Mouse (Mus musculus) erythroblast, embryonic 14.5 days (primary cell): ENCODE measurements around the gene Scel. TPM values are rescaled to one million over a fixed set of nuclear protein-coding genes. Genes with fewer than 3 reads are reported as not detected.

Experiments
- H3K27me3 ChIP-seq: 2 replicates; pipeline ENCODE4 v1.6.1; 2012; ENCODE audit warnings: inconsistent platforms; ENCODE audit not compliant: control insufficient read depth
- H3K36me3 ChIP-seq: 2 replicates; pipeline ENCODE4 v1.6.1; 2012; ENCODE audit warnings: mild to moderate bottlenecking, inconsistent platforms; ENCODE audit not compliant: control insufficient read depth
- H3K4me1 ChIP-seq: 2 replicates; pipeline ENCODE4 v1.6.1; 2012; ENCODE audit warnings: inconsistent platforms; ENCODE audit not compliant: control insufficient read depth
- H3K4me3 ChIP-seq: replicated peaks from 2 replicates; pipeline ENCODE3; 2012; ENCODE audit warnings: moderate library complexity, mild to moderate bottlenecking, inconsistent platforms
- H3K9me3 ChIP-seq: 2 replicates; pipeline ENCODE4 v1.6.1; 2012; ENCODE audit warnings: low read length, inconsistent platforms, mixed read lengths; ENCODE audit not compliant: control insufficient read depth
- GATA1 ChIP-seq: IDR thresholded peaks from 2 replicates; pipeline ENCODE4 v1.6.1; 2012; ENCODE audit warnings: low read length, inconsistent platforms, mixed read lengths
- TAL1 ChIP-seq: IDR thresholded peaks from 3 replicates; pipeline ENCODE4 v1.6.1; 2012; ENCODE audit warnings: low read length, inconsistent platforms, mixed read lengths
- polyA plus RNA-seq: library from polyadenylated mRNA; stranded (reverse); fragments of >175 nt; gene quantifications from 2 replicates; pipeline ENCODE4 v1.2.3, GENCODE M21; 2012

Gene Scel
- polyA plus RNA-seq, 1 experiment, result not detected

GRCm38 (mm10) chr14:103651106-103651505, 138.0 kb downstream of the Scel start:
- TF ChIP-seq TAL1 (no peak), GATA1 (no peak)
- Histone ChIP-seq H3K36me3 (no peaks in the 10 kb centered on the region), H3K4me1 (peaks cover 10% of the 10 kb centered on the region), H3K27me3 (peaks cover 35% of the 10 kb centered on the region), H3K4me3 (peak overlapping the region; percentile 55), H3K9me3 (no peaks in the 10 kb centered on the region)

GRCm38 (mm10) chr14:103651562-103651961, 138.4 kb downstream of the Scel start:
- Histone ChIP-seq H3K4me3 (no peak overlapping the region), H3K9me3 (no peaks in the 10 kb centered on the region), H3K4me1 (peaks cover 10% of the 10 kb centered on the region), H3K27me3 (peaks cover 35% of the 10 kb centered on the region), H3K36me3 (no peaks in the 10 kb centered on the region)
- no peak for TF ChIP-seq GATA1
- TF ChIP-seq TAL1, result no peak

- Histone ChIP-seq H3K27me3 (peaks cover 35% of the 10 kb centered on the region), H3K9me3 (no peaks in the 10 kb centered on the region), H3K4me3 (no peak overlapping the region), H3K4me1 (peaks cover 10% of the 10 kb centered on the region), H3K36me3 (no peaks in the 10 kb centered on the region)
- no peak for TF ChIP-seq TAL1
- TF ChIP-seq GATA1, result no peak
Observed at GRCm38 (mm10) chr14:103652524-103652923, 139.4 kb downstream of the Scel start.

- no peaks in the 10 kb centered on the region for H3K9me3 ChIP-seq
- TF ChIP-seq TAL1 (no peak), GATA1 (no peak)
- H3K4me3 ChIP-seq, result no peak overlapping the region
- peaks cover 31% of the 10 kb centered on the region for H3K27me3 ChIP-seq
- no peaks in the 10 kb centered on the region for H3K36me3 ChIP-seq
- peaks cover 10% of the 10 kb centered on the region for H3K4me1 ChIP-seq
Observed at GRCm38 (mm10) chr14:103653800-103654199, 140.7 kb downstream of the Scel start.

GRCm38 (mm10) chr14:103655448-103655847, 142.3 kb downstream of the Scel start:
- peaks cover 16% of the 10 kb centered on the region for H3K27me3 ChIP-seq
- no peaks in the 10 kb centered on the region for H3K9me3 ChIP-seq
- TF ChIP-seq TAL1, result no peak
- TF ChIP-seq GATA1, result no peak
- no peaks in the 10 kb centered on the region for H3K36me3 ChIP-seq
- H3K4me1 ChIP-seq, result peaks cover 4% of the 10 kb centered on the region
- H3K4me3 ChIP-seq, result no peak overlapping the region

GRCm38 (mm10) chr14:103657876-103658275, 144.7 kb downstream of the Scel start:
- Histone ChIP-seq H3K4me3 (no peak overlapping the region), H3K36me3 (no peaks in the 10 kb centered on the region), H3K9me3 (no peaks in the 10 kb centered on the region), H3K27me3 (no peaks in the 10 kb centered on the region), H3K4me1 (no peaks in the 10 kb centered on the region)
- TF ChIP-seq GATA1 (no peak), TAL1 (no peak)

Other genes with a start within 250 kb of the Scel start
- gene Mycbp2, start 166.5 kb upstream of the Scel start, polyA plus RNA-seq, result 0.17 and 0.38 TPM in 2 replicates
- gene Slain1, start 136.9 kb downstream of the Scel start, polyA plus RNA-seq, result 0.02 TPM in 1 of 2 replicates, not detected in the other